9 mouse cellular contexts compared by ENCODE assay signal in genomic region chr19:57117751-57118150, GRCm38 (mm10).
DNase-seq lines count a peak whose midpoint lies in the region; ATAC-seq lines count a peak whose summit lies in the region.
"Had no signal": no experiment of that assay in that cellular context is flagged by ENCODE, and none has a peak within 500 bp of the region (broad histone marks: within the 10 kb centered on the region; RNA-seq: fewer than 3 reads in every experiment).

No protein-coding gene starts in this region.

- peak overlapping the region; percentile 19; the same call in 1 of the 2 replicates for H3K27ac ChIP-seq in heart, embryonic 12.5 days (ENCODE audit: poor library complexity, severe bottlenecking)
- no peak overlapping the region for H3K27ac ChIP-seq in liver, embryonic 13.5 days

- no peak for ATAC-seq in heart, embryonic 12.5 days (ENCODE audit: insufficient number of reproducible peaks, low FRiP score)
- no peak for ATAC-seq in liver, embryonic 13.5 days (ENCODE audit: low read depth)
- ATAC-seq: inflammation-experienced regulatory T-cells, adult 6 months had no signal

- H3K9ac ChIP-seq in heart, embryonic 12.5 days, result peak overlapping the region; percentile 42; the same call in 1 of the 2 replicates
- no peak overlapping the region for H3K9ac ChIP-seq in liver, embryonic 13.5 days

- H3K4me1 ChIP-seq in heart, embryonic 12.5 days (replicated peaks), result peaks cover 64% of the 10 kb centered on the region
- H3K4me1 ChIP-seq in liver, embryonic 13.5 days (replicated peaks), result peaks cover 49% of the 10 kb centered on the region

- peaks cover 10% of the 10 kb centered on the region for H3K36me3 ChIP-seq in heart, embryonic 12.5 days
- H3K36me3 ChIP-seq in liver, embryonic 13.5 days, result no peaks in the 10 kb centered on the region

- DNase-seq in heart, postnatal 25 days (ENCODE audit: low spot score), result no peak
- DNase-seq in thymus, postnatal 4 days, result peak; percentile 52
- no peak for DNase-seq in thymus, postnatal 25 days
- no peak for DNase-seq in liver, embryonic 13.5 days
- DNase-seq in frontal cortex, adult 2 months (ENCODE audit: extremely low spot score in 1 of 2, low spot score in 1 of 2), result no peak
- DNase-seq in frontal cortex, postnatal 14 days (ENCODE audit: low spot score in 2 of 2), result no peak
- DNase-seq in kidney, adult 8-10 months, result no peak

- no peaks in the 10 kb centered on the region for H3K27me3 ChIP-seq in heart, embryonic 12.5 days (replicated peaks)
- peaks cover 8% of the 10 kb centered on the region for H3K27me3 ChIP-seq in liver, embryonic 13.5 days

- intact Hi-C loops in heart, postnatal 25 days (cut with DNase I), result no loop called here

- peak overlapping the region; percentile 60 for H3K4me2 ChIP-seq in heart, embryonic 12.5 days
- peak overlapping the region; percentile 17; the same call in 1 of the 2 replicates for H3K4me2 ChIP-seq in liver, embryonic 13.5 days

- H3K4me3 ChIP-seq in heart, embryonic 12.5 days, result peak overlapping the region; percentile 36
- no peak overlapping the region for H3K4me3 ChIP-seq in liver, embryonic 13.5 days (replicated peaks)

- no peaks in the 10 kb centered on the region for H3K9me3 ChIP-seq in heart, embryonic 12.5 days (replicated peaks)
- H3K9me3 ChIP-seq in liver, embryonic 13.5 days (replicated peaks), result no peaks in the 10 kb centered on the region

- WGBS in heart, embryonic 12.5 days, result 33% methylated on average over 6 of the region's 6 CpGs
- 34% methylated on average over 6 of the region's 6 CpGs for WGBS in liver, embryonic 13.5 days (ENCODE audit: insufficient replicate concordance)
